Mouse (Mus musculus) forebrain, embryonic 12.5 days (tissue): ENCODE results near the gene Tkfc. TPM values are rescaled to one million over a fixed set of nuclear protein-coding genes. Genes with fewer than 3 reads are reported as not detected.
"Not testable (repeated sequence)": the region's sequence is repeated elsewhere in the genome, so short reads cannot be mapped to it uniquely, and the experiment has no call there.

Experiments
- ATAC-seq: fragments of 200-750 bp; cut with Nextera tagmentation; 2 replicates; pipeline ENCODE4 v1.8.0; 2017; ENCODE audit warnings: moderate TSS enrichment; ENCODE audit not compliant: low FRiP score
- H3K27ac ChIP-seq: fragments of 300-500 bp; sonication (generic); 2 replicates; pipeline ENCODE4 v1.5.1; 2016; ENCODE audit warnings: mild to moderate bottlenecking
- H3K27me3 ChIP-seq: fragments of 300-500 bp; sonication (generic); 2 replicates; pipeline ENCODE4 v1.6.1; 2016; ENCODE audit warnings: mild to moderate bottlenecking
- H3K36me3 ChIP-seq: fragments of 300-500 bp; sonication (generic); replicated peaks from 2 replicates; pipeline ENCODE4 v1.6.1; 2016; ENCODE audit warnings: mild to moderate bottlenecking
- H3K4me1 ChIP-seq: fragments of 300-500 bp; sonication (generic); 2 replicates; pipeline ENCODE4 v1.6.1; 2016
- H3K4me2 ChIP-seq: fragments of 300-500 bp; sonication (generic); 2 replicates; pipeline ENCODE4 v1.6.1; 2016; ENCODE audit warnings: mild to moderate bottlenecking, moderate library complexity
- H3K4me3 ChIP-seq: fragments of 300-500 bp; sonication (generic); replicated peaks from 2 replicates; pipeline ENCODE4 v1.5.1; 2016; ENCODE audit warnings: mild to moderate bottlenecking
- H3K9ac ChIP-seq: fragments of 300-500 bp; sonication (generic); 2 replicates; pipeline ENCODE4 v1.6.1; 2016; ENCODE audit warnings: mild to moderate bottlenecking
- H3K9me3 ChIP-seq: fragments of 300-500 bp; sonication (generic); 2 replicates; pipeline ENCODE4 v1.6.1; 2016
- WGBS: fragments of 180-500 bp; shearing (Covaris S2); methylation state at CpG from one replicate; pipeline ENCODE4 v1.1.7; 2016; 5-methylcytosine and 5-hydroxymethylcytosine counted together
- polyA plus RNA-seq: library from polyadenylated mRNA; unstranded; fragments of >200 nt; fragmentation: Nextera tagmentation; extraction: Ambion mirVana; gene quantifications from 2 replicates; pipeline ENCODE4 v1.2.1, GENCODE M21; 2016

Gene Tkfc
- polyA plus RNA-seq, 1 experiment from 2014 or later = 20.5 TPM

DNA sequence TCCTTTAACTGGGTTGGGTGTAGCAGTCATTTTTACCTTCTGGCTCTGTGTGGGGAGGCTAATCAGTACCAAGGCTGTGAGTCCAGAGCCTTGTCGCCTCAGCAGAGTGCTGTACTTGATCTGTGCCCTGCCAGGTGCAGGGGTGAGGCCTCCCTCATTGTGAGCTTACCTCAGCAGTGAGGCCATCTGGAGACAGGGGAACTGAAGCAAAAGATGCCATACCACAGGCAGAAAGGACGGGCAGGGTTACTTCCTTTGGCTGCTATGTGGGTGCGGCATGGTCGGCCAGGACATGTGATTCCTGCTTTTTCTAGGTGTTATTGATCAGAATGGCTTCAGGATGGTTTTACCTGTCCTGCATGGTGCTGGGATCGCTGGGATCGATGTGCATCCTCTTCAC is 23.5 kb downstream of the Tkfc start:
- no peak overlapping the region for H3K27ac ChIP-seq
- H3K4me2 ChIP-seq = no peak overlapping the region
- H3K4me3 ChIP-seq = no peak overlapping the region
- WGBS = 91% methylated on average over 6 of the region's 6 CpGs
- H3K4me1 ChIP-seq = peaks cover 11% of the 10 kb centered on the region
- peaks cover 9% of the 10 kb centered on the region; the same call in 1 of the 2 replicates for H3K36me3 ChIP-seq
- no peak overlapping the region for H3K9ac ChIP-seq
- H3K27me3 ChIP-seq = no peaks in the 10 kb centered on the region
- no peaks in the 10 kb centered on the region for H3K9me3 ChIP-seq
- no peak for ATAC-seq

DNA sequence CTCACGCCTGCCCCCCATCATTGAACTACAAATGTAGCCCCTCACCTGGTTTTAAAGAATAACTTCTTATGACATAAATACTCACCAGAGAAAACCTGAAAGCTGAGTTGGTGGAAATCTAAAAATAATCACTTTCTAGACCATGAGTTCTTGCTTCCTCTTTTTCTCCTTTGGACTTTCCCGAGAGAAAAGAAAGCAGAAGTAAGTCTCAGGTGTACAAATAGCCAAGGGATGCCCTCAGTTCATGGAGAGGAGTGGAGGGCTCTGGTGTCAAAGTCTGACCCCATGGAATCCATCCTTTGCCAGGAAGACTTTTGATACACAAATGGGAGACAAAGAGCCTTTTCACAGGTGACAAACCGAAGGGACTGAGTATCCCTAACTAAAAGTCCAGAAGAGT is 24.7 kb downstream of the Tkfc start:
- Histone ChIP-seq H3K4me3 (no peak overlapping the region), H3K27ac (no peak overlapping the region), H3K9me3 (no peaks in the 10 kb centered on the region), H3K27me3 (no peaks in the 10 kb centered on the region), H3K36me3 (peaks cover 9% of the 10 kb centered on the region; the same call in 1 of the 2 replicates), H3K4me2 (no peak overlapping the region), H3K9ac (no peak overlapping the region), H3K4me1 (peaks cover 17% of the 10 kb centered on the region)
- 84% methylated on average over 3 of the region's 3 CpGs for WGBS
- ATAC-seq = no peak

DNA sequence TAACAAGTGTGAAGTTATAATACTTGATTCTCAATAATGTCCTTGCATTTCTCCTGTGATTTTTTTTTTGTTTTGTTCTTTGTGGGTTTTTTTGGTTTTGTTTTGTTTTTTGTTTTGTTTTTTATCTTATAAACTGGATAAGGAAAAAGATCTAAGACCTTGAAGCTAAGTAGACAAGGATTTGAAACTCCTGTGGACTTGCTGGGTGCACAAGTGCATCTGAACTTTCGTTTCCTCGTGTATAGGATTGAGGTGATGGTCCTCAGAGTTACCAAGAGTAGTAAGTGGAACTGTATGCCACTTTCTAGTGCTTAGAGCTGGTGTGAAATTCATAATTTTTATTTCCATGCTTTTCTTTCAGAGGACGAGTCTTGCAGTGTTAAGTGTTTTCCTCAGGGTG is 25.4 kb downstream of the Tkfc start:
- H3K27me3 ChIP-seq = no peaks in the 10 kb centered on the region
- 77% methylated on average over 3 of the region's 3 CpGs for WGBS
- no peak for ATAC-seq

GRCm38 (mm10) chr19:10576690-10577561 is 28.5 kb downstream of the Tkfc start, which contains the start of the genes Cyb561a3 and Tmem138:
TSS of gene Cyb561a3 (plus strand) at chr19:10577172.
TSS of gene Tmem138 (minus strand) at chr19:10577362.
- H3K4me2 ChIP-seq = peak within 1 kb of the TSS; percentile 74
- H3K4me1 ChIP-seq = peaks cover 17% of the 10 kb centered on the region
- peaks cover 31% of the 10 kb centered on the region for H3K36me3 ChIP-seq
- peak within 1 kb of the TSS; percentile 75 for H3K9ac ChIP-seq
- peak; percentile 96 for ATAC-seq
- peak within 1 kb of the TSS; percentile 87 for H3K27ac ChIP-seq
- WGBS = under 1% methylated on average over 44 of the region's 44 CpGs
- H3K27me3 ChIP-seq = no peaks in the 10 kb centered on the region
- H3K9me3 ChIP-seq = no peaks in the 10 kb centered on the region
- H3K4me3 ChIP-seq = peak within 1 kb of the TSS; percentile 56

More for the DNA sequence above, 25.4 kb downstream of the Tkfc start:
- Histone ChIP-seq H3K9me3 (no peaks in the 10 kb centered on the region), H3K27ac (no peak overlapping the region), H3K4me3 (no peak overlapping the region), H3K4me2 (no peak overlapping the region), H3K4me1 (peaks cover 17% of the 10 kb centered on the region), H3K9ac (no peak overlapping the region), H3K36me3 (peaks cover 11% of the 10 kb centered on the region)

DNA sequence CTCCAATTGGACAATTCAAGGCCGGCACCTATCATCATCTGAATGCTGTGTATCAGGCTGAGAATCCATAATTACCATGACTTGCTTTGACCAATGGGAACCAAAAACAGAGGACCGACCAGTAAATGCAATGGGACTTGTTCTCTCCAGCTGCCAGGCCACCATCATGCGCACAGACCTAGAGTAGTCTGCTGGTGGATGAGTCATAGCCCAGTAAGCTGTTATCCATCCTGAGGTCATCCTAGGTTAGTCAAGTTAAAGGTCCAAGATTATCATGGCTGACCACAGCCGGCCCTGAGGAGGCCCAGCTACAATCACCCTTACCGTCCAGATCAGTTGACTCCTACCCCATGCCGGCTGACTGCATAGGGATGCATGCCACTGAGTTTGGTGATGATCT is 35.8 kb downstream of the Tkfc start:
- peaks cover 52% of the 10 kb centered on the region for H3K36me3 ChIP-seq
- no peak for ATAC-seq
- 93% methylated on average over 6 of the region's 6 CpGs for WGBS

DNA sequence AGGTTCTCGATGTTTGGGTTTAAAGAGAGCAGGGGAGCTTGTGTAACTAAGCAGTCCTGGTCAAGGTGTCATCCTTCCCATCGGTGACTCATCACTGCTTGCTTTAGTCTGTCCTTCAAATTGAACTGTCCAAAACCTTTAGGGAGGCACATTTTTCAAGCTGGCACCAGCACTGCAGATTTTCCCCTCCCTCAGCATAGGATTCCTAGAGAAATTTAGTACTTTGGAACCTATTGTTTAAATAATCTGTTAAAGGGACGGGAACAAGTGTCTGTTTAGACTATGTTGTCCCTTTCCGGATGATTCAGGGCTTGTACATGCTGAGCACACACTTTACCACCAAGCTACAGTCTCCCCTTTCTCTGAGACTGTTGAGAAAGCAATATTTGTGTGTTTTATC is 40.2 kb downstream of the Tkfc start:
- ATAC-seq = no peak
- Histone ChIP-seq H3K36me3 (peaks cover 10% of the 10 kb centered on the region), H3K9me3 (no peaks in the 10 kb centered on the region), H3K27me3 (no peaks in the 10 kb centered on the region), H3K4me3 (no peak overlapping the region), H3K27ac (no peak overlapping the region), H3K4me1 (no peaks in the 10 kb centered on the region), H3K4me2 (no peak overlapping the region), H3K9ac (no peak overlapping the region)
- WGBS = 81% methylated on average over 4 of the region's 4 CpGs

More for the DNA sequence above, 35.8 kb downstream of the Tkfc start:
- no peak overlapping the region for H3K9ac ChIP-seq
- H3K9me3 ChIP-seq = no peaks in the 10 kb centered on the region
- H3K4me1 ChIP-seq = no peaks in the 10 kb centered on the region
- H3K4me2 ChIP-seq = no peak overlapping the region
- H3K27ac ChIP-seq = no peak overlapping the region
- H3K4me3 ChIP-seq = no peak overlapping the region
- H3K27me3 ChIP-seq = no peaks in the 10 kb centered on the region

DNA sequence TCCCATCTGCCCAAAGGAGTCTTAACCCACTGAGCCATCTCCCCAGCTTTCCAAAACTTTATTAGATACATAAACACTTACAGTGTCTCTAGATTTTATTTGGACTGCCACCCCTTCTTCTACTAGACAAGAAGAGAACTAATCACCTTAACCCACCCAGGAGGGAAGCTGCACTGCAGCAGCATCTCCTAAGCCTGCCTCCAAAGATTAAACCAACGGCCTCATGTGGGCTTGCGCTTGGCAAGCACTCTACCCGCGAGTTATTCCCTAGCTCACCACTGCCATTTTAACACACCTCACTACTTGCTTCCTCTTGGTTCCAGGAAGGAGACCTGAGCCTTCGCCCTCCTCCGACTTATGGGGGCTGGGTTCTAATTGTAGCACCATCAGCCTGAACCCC is 41.2 kb downstream of the Tkfc start:
- Histone ChIP-seq H3K4me1 (no peaks in the 10 kb centered on the region), H3K4me2 (no peak overlapping the region), H3K4me3 (no peak overlapping the region), H3K36me3 (peaks cover 2% of the 10 kb centered on the region; the same call in 1 of the 2 replicates), H3K9me3 (no peaks in the 10 kb centered on the region), H3K27me3 (no peaks in the 10 kb centered on the region), H3K27ac (no peak overlapping the region), H3K9ac (no peak overlapping the region)
- no peak for ATAC-seq
- 81% methylated on average over 6 of the region's 6 CpGs for WGBS

- ATAC-seq = no peak
- Histone ChIP-seq H3K36me3 (no peaks in the 10 kb centered on the region), H3K4me3 (no peak overlapping the region), H3K27me3 (no peaks in the 10 kb centered on the region), H3K9ac (no peak overlapping the region), H3K27ac (no peak overlapping the region), H3K4me2 (no peak overlapping the region), H3K4me1 (no peaks in the 10 kb centered on the region), H3K9me3 (no peaks in the 10 kb centered on the region)
- 56% methylated on average over 5 of the region's 5 CpGs for WGBS
Observed at GRCm38 (mm10) chr19:10562351-10562750, 43.1 kb downstream of the Tkfc start.

DNA sequence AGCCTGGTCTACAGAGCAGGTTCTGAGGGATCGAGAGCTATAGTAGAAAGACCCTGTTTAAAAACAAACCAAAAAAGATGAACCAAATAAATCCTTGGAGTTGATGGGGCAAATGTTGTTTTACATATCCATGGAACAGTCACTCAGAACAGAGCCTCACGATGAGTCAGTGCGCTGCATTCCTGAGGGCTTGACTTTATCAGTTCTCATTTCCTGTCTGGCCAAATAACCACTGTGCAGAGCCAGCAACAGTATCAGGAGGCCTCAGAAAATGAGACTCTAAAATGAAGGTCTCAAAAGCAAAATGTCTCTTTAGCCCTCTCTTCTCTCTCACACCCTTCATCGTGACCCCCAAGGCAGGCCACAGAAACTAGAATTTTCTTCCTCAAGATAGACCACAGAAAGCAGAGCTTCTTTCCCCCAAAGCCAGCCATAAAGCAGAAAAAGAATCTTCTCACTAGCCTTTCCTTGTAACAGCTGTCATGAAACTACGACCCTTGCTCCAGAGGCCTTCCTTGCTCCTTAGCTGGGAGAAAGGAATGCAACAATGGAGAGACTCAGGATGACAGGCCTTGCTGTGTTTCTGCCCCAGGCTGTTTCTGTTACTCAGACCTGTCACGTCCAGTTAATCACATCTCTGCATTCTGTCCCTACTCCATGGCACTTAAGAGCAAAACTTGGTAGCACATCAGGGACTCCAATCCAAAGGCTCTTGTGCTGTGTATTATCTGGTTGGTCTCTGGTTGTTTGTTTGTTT is 43.7 kb downstream of the Tkfc start:
- 72% methylated on average over 6 of the region's 6 CpGs for WGBS
- no peaks in the 10 kb centered on the region for H3K4me1 ChIP-seq
- no peak for ATAC-seq
- H3K27ac ChIP-seq = no peak overlapping the region
- H3K9ac ChIP-seq = no peak overlapping the region
- H3K9me3 ChIP-seq = no peaks in the 10 kb centered on the region
- no peaks in the 10 kb centered on the region for H3K36me3 ChIP-seq
- H3K4me2 ChIP-seq = no peak overlapping the region
- no peak overlapping the region for H3K4me3 ChIP-seq
- H3K27me3 ChIP-seq = no peaks in the 10 kb centered on the region

DNA sequence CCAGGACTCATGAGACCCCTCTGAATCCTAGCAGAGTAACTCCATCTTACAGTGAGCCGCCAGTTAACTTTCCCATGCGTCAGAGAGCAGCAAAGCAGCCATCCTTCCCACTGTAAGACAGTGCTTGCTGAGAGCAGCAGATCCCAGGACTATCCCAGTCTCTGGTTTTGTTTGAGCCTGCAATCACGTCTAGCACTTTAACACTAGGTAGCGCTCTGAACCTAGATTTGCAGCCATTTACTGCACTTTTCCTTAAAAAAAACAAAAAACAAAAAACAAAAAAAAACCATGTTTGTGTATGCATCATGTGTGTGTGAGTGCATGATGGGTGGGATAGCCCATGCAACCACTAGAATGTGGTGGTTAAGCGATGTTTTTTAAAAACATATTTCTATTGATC is 45.3 kb downstream of the Tkfc start:
- ATAC-seq = no peak
- Histone ChIP-seq H3K4me3 (no peak overlapping the region), H3K9ac (no peak overlapping the region), H3K9me3 (no peaks in the 10 kb centered on the region), H3K36me3 (no peaks in the 10 kb centered on the region), H3K27me3 (no peaks in the 10 kb centered on the region), H3K4me1 (peaks cover 10% of the 10 kb centered on the region), H3K27ac (no peak overlapping the region), H3K4me2 (no peak overlapping the region)
- 33% methylated on average over 5 of the region's 5 CpGs for WGBS

- H3K9ac ChIP-seq, H3K4me2 ChIP-seq, H3K9me3 ChIP-seq, H3K27me3 ChIP-seq, ATAC-seq, H3K36me3 ChIP-seq, H3K4me3 ChIP-seq, H3K27ac ChIP-seq: not testable (repeated sequence)
- WGBS = 77% methylated on average over 4 of the region's 4 CpGs
- peaks cover 18% of the 10 kb centered on the region for H3K4me1 ChIP-seq
Observed at GRCm38 (mm10) chr19:10557837-10558375, 47.5 kb downstream of the Tkfc start.

GRCm38 (mm10) chr19:10557430-10557829 is 48.0 kb downstream of the Tkfc start:
- 55% methylated on average over 2 of the region's 2 CpGs for WGBS
- Histone ChIP-seq H3K4me1 (peaks cover 18% of the 10 kb centered on the region), H3K4me3 (no peak overlapping the region)

More at GRCm38 (mm10) chr19:10557430-10557829, 48.0 kb downstream of the Tkfc start:
- H3K9ac ChIP-seq = no peak overlapping the region
- no peak overlapping the region for H3K4me2 ChIP-seq
- H3K27me3 ChIP-seq = no peaks in the 10 kb centered on the region
- no peaks in the 10 kb centered on the region for H3K9me3 ChIP-seq
- peaks cover 5% of the 10 kb centered on the region; the same call in 1 of the 2 replicates for H3K36me3 ChIP-seq
- ATAC-seq = no peak
- no peak overlapping the region for H3K27ac ChIP-seq
